Mouse (Mus musculus) stomach, postnatal 0 days (tissue): ENCODE data around the gene Rnf135.
A peak's percentile ranks its signal among the peaks of the same experiment; 100 is the strongest.

Experiments used
- CTCF ChIP-seq: IDR thresholded peaks from 2 replicates; pipeline ENCODE4 v1.5.1; 2016; ENCODE audit warnings: antibody characterized with exemption, low read depth, mild to moderate bottlenecking, moderate library complexity
- EP300 ChIP-seq: optimal IDR thresholded peaks from 2 replicates; pipeline ENCODE3; 2016; ENCODE audit warnings: antibody characterized with exemption

DNA sequence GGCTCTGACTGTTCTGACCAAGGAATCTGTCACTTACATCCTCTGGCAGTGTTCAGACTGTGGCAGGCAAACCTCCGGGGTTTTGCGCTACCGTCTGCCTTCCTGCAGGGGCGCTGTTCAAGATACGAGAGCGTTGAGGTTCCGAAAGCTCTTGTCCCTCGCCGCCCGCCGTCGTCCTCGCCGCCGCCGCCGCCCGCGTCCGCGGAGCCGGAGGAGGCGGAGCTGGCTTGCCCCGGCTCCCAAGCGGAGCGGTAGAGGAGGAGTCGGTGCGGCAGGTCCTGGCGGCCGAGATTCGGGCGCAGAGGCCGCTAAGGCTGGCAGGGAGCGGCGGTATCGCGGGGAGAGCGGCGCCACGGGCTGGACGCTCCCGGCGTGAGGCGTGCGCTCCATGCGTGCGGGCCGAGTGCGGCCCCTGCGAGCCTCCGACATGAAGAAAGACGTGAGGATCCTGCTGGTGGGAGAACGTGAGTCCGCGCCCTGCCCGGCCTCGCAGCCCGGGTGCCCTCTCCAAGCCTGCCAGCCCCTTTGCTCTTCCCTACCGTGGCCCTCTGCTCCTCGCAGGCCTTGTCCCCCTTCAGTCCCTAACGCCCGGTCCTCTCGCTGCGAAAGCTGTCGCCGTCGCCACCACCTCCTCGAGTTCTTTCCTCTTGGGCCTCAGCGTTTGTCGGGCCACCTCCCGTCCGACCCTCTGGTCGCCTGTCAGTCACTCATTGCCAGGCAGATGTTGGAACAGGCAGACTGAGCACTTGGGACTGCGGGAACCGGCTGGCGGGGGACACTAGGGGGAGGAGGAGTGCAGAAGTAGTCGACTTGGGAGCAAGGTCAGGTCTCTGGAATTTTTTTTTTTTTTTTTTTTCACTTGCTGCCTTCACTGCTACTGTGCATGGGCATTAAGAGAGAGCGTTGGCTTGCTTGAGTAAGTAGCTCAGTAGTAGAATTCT lies 25.5 kb downstream of the Rnf135 start, which contains the start of gene Rhot1:
- TF ChIP-seq EP300 (no peak), CTCF (peak; percentile 88)
